In genomic region chr1:156558024-156558930, GRCm38 (mm10) we compare ENCODE assay signal across 8 mouse cellular contexts. TPM values are rescaled to one million over a fixed set of nuclear protein-coding genes. Genes with fewer than 3 reads are reported as not detected.
DNase-seq lines count a peak whose midpoint lies in the region; ATAC-seq lines count a peak whose summit lies in the region.

Gene Abl2, plus strand, starts transcription at chr1:156558786.

- peak; percentile 94 for ATAC-seq in common myeloid progenitor, adult 5-6 weeks (replicated peaks; ENCODE audit: low read depth, poor library complexity, severe bottlenecking)
- ATAC-seq in megakaryocyte progenitor cell, adult 5-6 weeks (replicated peaks; ENCODE audit: poor library complexity), result peak; percentile 95

- DNase-seq in ZHBTc4 (ENCODE audit: low read depth, low spot score), result peak; percentile 95
- peak; percentile 77 to 79 for DNase-seq in gastrocnemius, adult 8-10 months (ENCODE audit: low spot score in 2 of 2)
- DNase-seq in induced T-regulatory cell, adult 2 months (ENCODE audit: low read depth), result peak; percentile 94
- peak; percentile 73 to 83 for DNase-seq in left cerebral cortex, adult 9 months (ENCODE audit: low spot score in 2 of 2)
- DNase-seq in right cerebral cortex, postnatal 14 days, result peak; percentile 86
- DNase-seq in urinary bladder, postnatal 36 days (ENCODE audit: low spot score in 2 of 2), result peak; percentile 82 to 85

RNA-seq across cellular contexts. Expression of gene Abl2, which starts in this region (rescaled TPM):
- 19.7 and 21.1 TPM in 2 replicates for total RNA-seq in common myeloid progenitor, adult 5-6 weeks (2017)
- 10 to 100 TPM; 20.6 to 27.5 (median 24.7) TPM for total RNA-seq in gastrocnemius, adult 8-10 months (2022)
- 7.8 and 10.4 TPM in 2 replicates for total RNA-seq in megakaryocyte progenitor cell, adult 5-6 weeks (2015)
- total RNA-seq in megakaryocyte progenitor cell, adult 5-6 weeks (2017), result 14.0 and 14.5 TPM in 2 replicates

Comparison
In these comparisons a context has a peak if more than half of its experiments do, and no peak if none do; other contexts are left out.
1. Peak in every context shown above with its lines: DNase-seq and ATAC-seq.